Mouse (Mus musculus) mouse trophoblast stem cell (cell line): ENCODE results near the gene Vmn2r50.
"Not testable (repeated sequence)": the region's sequence is repeated elsewhere in the genome, so short reads cannot be mapped to it uniquely, and the experiment has no call there.

Source experiments
- in situ Hi-C, 2 experiments: fragments of 300-500 bp; cut with MseI, MboI; formaldehyde crosslinking; loops; 2 replicates in 1 of 2; 3 replicates in 1 of 2; pipeline ENCODE4 v1.15.1; 2025

Vmn2r50 gene

DNA sequence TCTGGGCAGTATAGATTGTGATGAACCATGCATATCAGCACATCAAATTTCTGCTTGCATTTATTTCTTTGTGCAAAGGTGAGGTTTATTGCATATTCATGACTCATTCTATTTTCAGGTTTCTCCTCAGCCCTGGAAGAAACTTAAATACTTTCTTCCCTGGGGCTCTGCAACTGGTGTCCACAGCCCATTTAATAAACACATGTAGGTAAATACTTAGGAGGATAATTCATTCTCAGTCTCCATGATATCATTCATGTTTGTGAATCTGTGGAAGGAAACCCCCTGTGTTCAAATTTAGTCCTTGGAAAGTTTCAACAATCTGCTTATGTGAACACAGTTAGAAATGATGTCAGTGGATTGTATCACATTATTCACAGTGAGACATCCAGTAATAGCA is at the start of gene Vmn2r50:
TSS of gene Vmn2r50 (minus strand) at position 101 of the 400 bp plus-strand sequence.
- in situ Hi-C loops = not testable (repeated sequence)

DNA sequence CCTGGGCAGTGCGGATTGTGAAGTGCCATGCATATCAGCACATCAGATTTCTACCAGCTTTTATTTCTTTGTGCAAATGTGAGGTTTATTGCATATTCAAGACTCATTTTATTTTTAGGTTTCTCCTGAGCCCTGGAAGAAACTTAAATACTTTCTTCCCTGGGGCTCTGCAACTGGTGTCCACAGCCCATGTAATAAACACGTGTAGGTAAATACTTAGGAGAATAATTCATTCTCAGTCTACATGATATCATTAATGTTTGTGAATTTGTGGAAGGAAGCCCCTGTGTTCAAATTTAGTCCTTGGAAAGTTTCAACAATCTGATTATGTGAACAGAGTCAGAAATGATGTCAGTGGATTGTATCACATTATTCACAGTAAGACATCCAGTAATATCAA is 60.9 kb downstream of the Vmn2r50 start, which contains the start of gene Vmn2r49:
TSS of gene Vmn2r49 (minus strand) at position 101 of the 400 bp plus-strand sequence.
- in situ Hi-C loops = not testable (repeated sequence)
